Mouse (Mus musculus) right cerebral cortex, adult 2 months (tissue): Measurements from ENCODE around the gene Rabgap1l.

ENCODE experiments used
- DNase-seq, 2 experiments: peaks; one replicate each; pipeline ENCODE4 v3.0.0; 2021 to 2022; ENCODE audit warnings: low spot score in 2 of 2

Gene Rabgap1l

GRCm38 (mm10) chr1:160792686-160793355 is at the start of gene Rabgap1l:
TSS of gene Rabgap1l (minus strand) at chr1:160793211.
- DNase-seq = peak; percentile 70 to 81

- no peak for DNase-seq
Observed at GRCm38 (mm10) chr1:160842567-160842966, 49.6 kb upstream of the Rabgap1l start.

GRCm38 (mm10) chr1:160840618-160841017 is 47.6 kb upstream of the Rabgap1l start:
- no peak for DNase-seq

GRCm38 (mm10) chr1:160839095-160839494 is 46.1 kb upstream of the Rabgap1l start:
- no peak for DNase-seq

- no peak for DNase-seq
Observed at GRCm38 (mm10) chr1:160834446-160834845, 41.4 kb upstream of the Rabgap1l start.

GRCm38 (mm10) chr1:160832267-160833021 is 39.4 kb upstream of the Rabgap1l start:
- DNase-seq = no peak

- no peak for DNase-seq
Observed at GRCm38 (mm10) chr1:160830608-160831498, 37.8 kb upstream of the Rabgap1l start.

GRCm38 (mm10) chr1:160825441-160825856 is 32.4 kb upstream of the Rabgap1l start:
- DNase-seq = no peak

GRCm38 (mm10) chr1:160823638-160824037 is 30.6 kb upstream of the Rabgap1l start:
- no peak for DNase-seq

- DNase-seq = no peak
Observed at GRCm38 (mm10) chr1:160814198-160814597, 21.2 kb upstream of the Rabgap1l start.

- DNase-seq = no peak
Observed at GRCm38 (mm10) chr1:160812428-160812827, 19.4 kb upstream of the Rabgap1l start.

GRCm38 (mm10) chr1:160811930-160812329 is 18.9 kb upstream of the Rabgap1l start:
- DNase-seq = no peak

- no peak for DNase-seq
Observed at GRCm38 (mm10) chr1:160805268-160805667, 12.3 kb upstream of the Rabgap1l start.

GRCm38 (mm10) chr1:160799972-160800371 is 7.0 kb upstream of the Rabgap1l start:
- DNase-seq = peak; percentile 18 to 59

GRCm38 (mm10) chr1:160795016-160795415 is 2.0 kb upstream of the Rabgap1l start:
- DNase-seq = no peak

GRCm38 (mm10) chr1:160793791-160794757 is 1.1 kb upstream of the Rabgap1l start:
- DNase-seq = no peak

GRCm38 (mm10) chr1:160792156-160792685 is 790 bp downstream of the Rabgap1l start:
- DNase-seq = peak in 1 of 2 experiments; percentile 15

- peak; percentile 31 to 34 for DNase-seq
Observed at GRCm38 (mm10) chr1:160791381-160792155, 1.4 kb downstream of the Rabgap1l start.

- DNase-seq = no peak
Observed at GRCm38 (mm10) chr1:160790630-160791029, 2.4 kb downstream of the Rabgap1l start.

- DNase-seq = no peak
Observed at GRCm38 (mm10) chr1:160789876-160790275, 3.1 kb downstream of the Rabgap1l start.
